Mouse (Mus musculus): ENCODE data around the gene Ifit1bl2. TPM values are rescaled to one million over a fixed set of nuclear protein-coding genes. Genes with fewer than 3 reads are reported as not detected.

The Ifit1bl2 gene
- 0.68 and 0.70 TPM in 2 replicates for polyA plus RNA-seq (2021; fragmentation: Nextera tagmentation)
- long read RNA-seq, experiment 1, partial matches to known transcripts, result 0 of 4 reads
- long read RNA-seq, experiment 1, other reads (novel, unspliced or antisense), result 4 of 4 reads
- long read RNA-seq, experiment 2, partial matches to known transcripts, result 0 of 2 reads
- long read RNA-seq, experiment 2, other reads (novel, unspliced or antisense), result 2 of 2 reads

GRCm38 (mm10) chr19:34640623-34641022, at the start of gene Ifit1bl2, which contains the start of gene Ifit1:
TSS of gene Ifit1bl2 (minus strand) at chr19:34640743.
TSS of gene Ifit1 (plus strand) at chr19:34640871.

GRCm38 (mm10) chr19:34607237-34608051, 33.1 kb downstream of the Ifit1bl2 start, which contains the start of gene Ifit3b:
TSS of gene Ifit3b (plus strand) at chr19:34607970.

GRCm38 (mm10) chr19:34601888-34602287, 38.7 kb downstream of the Ifit1bl2 start, which contains the start of gene Ifit1bl1:
TSS of gene Ifit1bl1 (minus strand) at chr19:34601956.

GRCm38 (mm10) chr19:34583126-34583766, 57.3 kb downstream of the Ifit1bl2 start, which contains the start of gene Ifit3:
TSS of gene Ifit3 (plus strand) at chr19:34583531.

Other genes with a start within 250 kb of the Ifit1bl2 start
- 0.75 and 0.87 TPM in 2 replicates for gene Ch25h, start 165.6 kb downstream of the Ifit1bl2 start, polyA plus RNA-seq (2021; fragmentation: Nextera tagmentation)
- 11.2 TPM in 2 replicates for gene Lipa, start 113.3 kb downstream of the Ifit1bl2 start, polyA plus RNA-seq (2021; fragmentation: Nextera tagmentation)
- 3.3 and 4.4 TPM in 2 replicates for gene Ifit2, start 90.0 kb downstream of the Ifit1bl2 start, polyA plus RNA-seq (2021; fragmentation: Nextera tagmentation)
- 15.9 and 26.3 TPM in 2 replicates for gene Ifit3, start 57.2 kb downstream of the Ifit1bl2 start, polyA plus RNA-seq (2021; fragmentation: Nextera tagmentation)
- gene Ifit1bl1, start 38.8 kb downstream of the Ifit1bl2 start, polyA plus RNA-seq (2021; fragmentation: Nextera tagmentation), result 3.1 and 4.2 TPM in 2 replicates
- 6.3 and 9.0 TPM in 2 replicates for gene Ifit3b, start 32.8 kb downstream of the Ifit1bl2 start, polyA plus RNA-seq (2021; fragmentation: Nextera tagmentation)
- gene Ifit1, start 128 bp upstream of the Ifit1bl2 start, polyA plus RNA-seq (2021; fragmentation: Nextera tagmentation), result 2.2 and 3.4 TPM in 2 replicates
- 0.53 and 0.66 TPM in 2 replicates for gene Slc16a12, start 106.5 kb upstream of the Ifit1bl2 start, polyA plus RNA-seq (2021; fragmentation: Nextera tagmentation)
- gene Pank1, start 238.7 kb upstream of the Ifit1bl2 start, polyA plus RNA-seq (2021; fragmentation: Nextera tagmentation), result 4.2 and 7.4 TPM in 2 replicates